Mouse (Mus musculus) embryonic stem cell, embryonic (primary cell): ENCODE measurements at regions not wholly inside any gene's neighbourhood (a gene's known extent, or its start where the extent isn't known, plus 50 kb on each side); places are given as distances from the start of the nearest gene placed in this dataset.

Experiments
- CTCF ChIA-PET, 4 experiments: fragments of 300-600 bp in 2 of 4; fragments of 350-600 bp in 2 of 4; sonication (Branson Sonifier 250); formaldehyde crosslinking; loops; one replicate each; lab custom pipeline; 2022; ENCODE audit warnings: inconsistent platforms in 2 of 4; lab: Charles Lee
- POLR2A ChIA-PET, 4 experiments: fragments of 300-600 bp in 2 of 4; fragments of 350-600 bp in 2 of 4; sonication (Branson Sonifier 250); formaldehyde crosslinking; loops; one replicate each; lab custom pipeline; 2022; ENCODE audit warnings: antibody characterized with exemption in 4 of 4, inconsistent platforms in 1 of 4; lab: Charles Lee

DNA sequence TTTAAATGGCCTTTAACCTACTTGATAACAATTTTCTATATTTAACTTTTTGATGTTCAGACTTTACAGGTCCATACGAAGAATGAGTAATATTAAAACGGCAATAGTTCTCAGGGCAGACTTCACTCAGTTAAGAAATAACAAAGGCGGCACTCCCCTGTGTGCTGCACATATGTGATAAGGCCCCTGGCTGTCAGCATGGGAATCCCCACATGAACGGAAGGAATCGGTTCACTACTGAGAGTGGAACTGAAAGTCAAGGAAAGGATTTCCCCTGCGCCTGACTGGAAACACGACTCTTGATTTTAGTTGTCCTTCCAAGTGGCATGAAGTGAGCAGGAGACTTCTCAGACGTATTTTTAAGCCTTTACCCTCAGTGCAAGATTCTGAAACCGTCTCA lies 210.5 kb upstream of the Klf14 start:
- POLR2A ChIA-PET: no interaction called here
- CTCF ChIA-PET: no interaction called here

GRCm38 (mm10) chr6:31169868-31170600 lies 211.2 kb upstream of the Klf14 start:
- ChIA-PET CTCF (no interaction called here), POLR2A (no interaction called here)

DNA sequence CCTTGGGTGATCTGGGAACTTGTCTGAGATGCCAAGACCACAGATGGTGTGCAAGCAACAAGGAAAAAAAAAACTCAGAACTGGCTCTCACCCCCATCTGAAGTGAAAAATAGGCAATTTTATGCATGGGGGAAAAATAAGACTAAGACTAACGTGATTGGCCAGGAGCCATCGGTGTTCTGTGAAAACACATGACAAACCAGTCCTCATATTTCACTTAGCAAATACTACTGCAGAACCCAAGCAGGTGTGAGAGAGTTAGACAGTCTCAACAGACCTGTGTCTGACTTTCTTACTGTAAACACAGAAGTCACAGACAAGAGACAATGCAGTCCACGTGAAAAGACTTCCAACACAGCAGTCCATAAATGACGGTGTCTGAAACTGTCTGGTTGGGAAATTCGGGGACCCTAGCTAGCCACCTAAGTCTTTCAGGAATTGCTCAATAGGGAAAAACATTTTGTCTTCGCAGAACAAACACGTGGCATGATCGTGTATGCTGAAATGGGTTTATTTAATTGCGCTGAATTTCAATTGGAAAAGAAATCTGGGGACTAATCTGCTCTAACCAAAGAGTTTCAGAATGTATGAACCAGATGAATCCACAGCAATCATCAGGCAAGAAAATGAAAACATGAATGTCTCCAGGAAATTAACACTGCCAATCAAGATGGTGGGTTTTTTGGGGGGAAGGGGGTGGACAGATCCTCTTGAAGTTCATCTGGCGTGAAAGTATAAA lies 213.1 kb upstream of the Klf14 start:
- ChIA-PET CTCF (no interaction called here), POLR2A (no interaction called here)

DNA sequence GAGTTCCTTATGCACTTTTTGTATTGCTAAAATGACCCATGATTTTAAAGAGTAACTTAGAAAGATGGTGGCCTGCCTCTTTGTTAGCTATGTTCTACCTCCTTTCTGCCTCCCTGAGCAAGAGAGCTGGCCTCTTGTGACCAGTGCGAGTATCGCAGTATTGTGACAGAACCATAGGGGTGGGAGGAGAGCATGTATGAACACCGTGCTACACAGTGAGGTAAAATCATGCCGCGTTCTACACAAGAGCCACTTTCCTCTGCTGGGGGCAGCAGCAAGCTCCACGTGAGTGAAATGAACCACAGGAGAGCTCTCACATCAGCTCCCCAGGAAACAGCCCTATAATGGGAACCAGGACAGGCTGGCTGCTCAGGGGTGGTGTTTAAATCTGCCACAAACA lies 216.9 kb upstream of the Klf14 start:
- POLR2A ChIA-PET: interaction anchor here in 2 of 4 experiments (0.6 to 3.1 kb wide), 9 partner anchors 10 to 103 kb away, joined by 3 to 10 read pairs (median 3); no protein-coding TSS in a partner anchor

GRCm38 (mm10) chr6:31176368-31176767 lies 217.5 kb upstream of the Klf14 start:
- ChIA-PET POLR2A (interaction anchor here in 2 of 4 experiments (0.6 to 3.1 kb wide), 10 partner anchors 10 to 104 kb away, joined by 3 to 10 read pairs (median 3); no protein-coding TSS in a partner anchor), CTCF (interaction anchor here (0.6 to 2.2 kb wide), 26 partner anchors 12 to 352 kb away, joined by 3 to 11 read pairs (median 4); no protein-coding TSS in a partner anchor)

More for the DNA sequence above, 216.9 kb upstream of the Klf14 start:
- CTCF ChIA-PET: interaction anchor here (0.6 to 2.2 kb wide), 23 partner anchors 13 to 353 kb away, joined by 3 to 11 read pairs (median 4); no protein-coding TSS in a partner anchor

DNA sequence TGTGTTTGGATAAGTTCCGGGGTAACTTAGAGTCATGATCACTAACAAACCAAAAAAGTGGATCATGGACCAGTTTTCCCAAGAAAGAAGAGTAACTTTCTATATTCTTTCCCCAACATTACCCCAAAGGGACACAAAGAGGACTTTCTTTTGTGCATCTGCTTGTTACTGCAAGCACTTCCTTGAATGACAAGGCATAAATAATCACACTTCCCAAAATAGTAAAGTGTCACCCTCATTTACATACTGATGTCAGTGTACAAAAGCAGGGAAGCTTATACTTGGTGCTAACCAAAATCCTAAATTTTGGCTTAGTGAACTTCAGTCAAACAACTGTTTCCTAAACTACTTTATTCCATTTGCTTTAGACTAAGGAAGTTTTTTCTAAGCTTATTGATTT lies 218.0 kb upstream of the Klf14 start:
- ChIA-PET CTCF (interaction anchor here (0.6 to 2.2 kb wide), 13 partner anchors 12 to 101 kb away, joined by 3 to 11 read pairs (median 4); no protein-coding TSS in a partner anchor), POLR2A (interaction anchor here in 2 of 4 experiments (0.9 to 3.1 kb wide), 4 partner anchors 9 to 99 kb away, joined by 3 to 10 read pairs (median 4); no protein-coding TSS in a partner anchor)

DNA sequence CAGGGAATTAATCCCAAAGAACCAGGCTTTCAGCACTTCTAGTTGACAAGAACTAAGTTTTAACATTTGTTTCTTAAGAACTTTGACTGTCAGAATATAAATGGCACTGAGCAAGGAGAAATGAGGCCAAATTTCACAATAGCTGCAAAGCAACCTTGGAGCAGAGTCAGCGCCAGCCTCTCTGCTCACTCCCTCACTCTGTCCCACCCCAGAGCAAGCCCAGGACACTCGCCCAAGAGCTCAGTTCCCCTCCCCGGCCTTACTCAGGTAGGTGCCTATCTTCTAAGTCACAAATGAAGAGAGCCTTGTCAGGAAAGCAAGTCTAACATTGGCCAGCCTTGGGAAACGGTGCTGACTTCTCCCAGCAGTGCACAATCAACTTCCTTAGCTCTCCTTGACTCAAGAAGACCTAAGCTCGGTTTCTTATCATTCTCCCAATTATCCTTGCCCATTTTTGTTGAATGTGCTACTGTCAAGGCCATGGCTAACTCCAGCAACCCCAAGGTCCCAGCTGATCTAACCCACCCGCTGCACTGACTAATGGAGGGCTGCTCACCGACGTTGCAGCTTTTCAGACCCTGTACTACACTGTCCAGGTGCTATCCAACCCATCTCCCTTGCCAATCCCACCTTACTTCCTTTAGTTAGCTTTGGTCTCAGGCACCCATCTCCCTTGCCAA lies 219.5 kb upstream of the Klf14 start:
- ChIA-PET CTCF (interaction anchor here in 1 of 4 experiments (1.2 kb wide), 1 partner anchor 42 kb away, joined by 4 read pairs; no protein-coding TSS in a partner anchor), POLR2A (interaction anchor here in 2 of 4 experiments (0.9 to 1.3 kb wide), 3 partner anchors 26 to 140 kb away, joined by 3 to 4 read pairs (median 3); no protein-coding TSS in a partner anchor)

DNA sequence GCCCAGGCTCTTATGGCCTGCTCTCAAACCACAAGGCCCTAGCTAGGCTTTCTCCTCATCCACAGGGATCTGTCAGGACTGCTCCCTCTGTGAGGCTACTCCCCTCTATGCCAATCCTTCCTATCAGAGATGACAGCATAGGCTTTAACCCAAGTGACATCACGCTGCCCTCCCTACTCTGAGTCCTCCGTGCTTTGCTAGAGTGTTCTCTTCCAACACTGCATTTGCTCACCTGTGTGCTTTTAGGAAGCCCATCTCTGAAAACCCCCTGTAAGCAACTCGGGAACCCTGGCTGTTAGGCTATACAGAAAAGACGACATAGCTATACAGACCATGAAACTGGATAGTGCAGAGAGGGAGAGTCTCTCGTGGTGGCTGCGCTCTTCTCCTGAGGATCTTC lies 216.3 kb upstream of the Mkln1 start:
- CTCF ChIA-PET: no interaction called here
- POLR2A ChIA-PET: no interaction called here

DNA sequence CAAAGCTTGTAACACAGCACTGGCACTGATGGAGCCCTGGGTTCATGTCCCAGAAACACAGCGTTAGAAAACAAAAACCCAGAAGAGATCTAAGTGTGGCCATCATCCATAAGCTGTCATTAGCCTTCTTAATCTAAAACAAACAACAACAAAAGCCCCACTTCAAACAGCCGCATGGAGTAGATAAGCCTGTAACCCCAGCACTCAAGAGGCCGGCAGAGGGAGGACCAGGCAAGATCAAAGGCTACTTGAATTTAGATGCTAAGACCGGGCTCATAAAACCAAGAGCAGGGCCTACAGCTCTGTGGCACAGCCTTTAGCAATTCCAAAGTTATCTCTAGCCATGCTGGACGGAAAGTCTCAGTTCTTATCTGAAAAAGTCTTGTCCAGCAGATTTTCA lies 215.4 kb upstream of the Mkln1 start:
- ChIA-PET POLR2A (no interaction called here), CTCF (no interaction called here)

- CTCF ChIA-PET: interaction anchor here in 1 of 4 experiments (0.5 kb wide), 1 partner anchor 18 kb away, joined by 3 read pairs; no protein-coding TSS in a partner anchor
- POLR2A ChIA-PET: interaction anchor here in 1 of 4 experiments (1.0 kb wide), 1 partner anchor 206 kb away, joined by 3 read pairs; no protein-coding TSS in a partner anchor
These were observed 214.0 kb upstream of the Mkln1 start for GRCm38 (mm10) chr6:31184554-31184953.

DNA sequence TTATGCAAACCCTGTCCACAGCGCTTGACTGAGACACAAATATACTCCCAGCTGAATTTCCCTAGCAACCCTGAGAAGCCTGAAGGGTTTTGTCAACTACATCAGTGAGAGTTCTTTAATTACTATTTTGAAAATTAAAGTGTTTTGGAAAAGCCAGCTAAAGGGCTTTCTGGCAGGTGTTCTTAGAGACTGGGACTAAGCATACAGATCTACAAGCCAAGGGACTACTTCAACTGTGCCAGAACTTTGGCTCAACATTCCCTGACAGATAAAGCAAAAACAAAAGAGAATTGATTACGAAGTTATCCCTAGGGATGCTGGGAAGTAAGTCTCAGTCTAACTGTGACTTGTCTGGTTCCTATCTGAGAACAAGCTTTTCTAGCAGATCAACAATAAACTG lies 213.4 kb upstream of the Mkln1 start:
- CTCF ChIA-PET: no interaction called here

DNA sequence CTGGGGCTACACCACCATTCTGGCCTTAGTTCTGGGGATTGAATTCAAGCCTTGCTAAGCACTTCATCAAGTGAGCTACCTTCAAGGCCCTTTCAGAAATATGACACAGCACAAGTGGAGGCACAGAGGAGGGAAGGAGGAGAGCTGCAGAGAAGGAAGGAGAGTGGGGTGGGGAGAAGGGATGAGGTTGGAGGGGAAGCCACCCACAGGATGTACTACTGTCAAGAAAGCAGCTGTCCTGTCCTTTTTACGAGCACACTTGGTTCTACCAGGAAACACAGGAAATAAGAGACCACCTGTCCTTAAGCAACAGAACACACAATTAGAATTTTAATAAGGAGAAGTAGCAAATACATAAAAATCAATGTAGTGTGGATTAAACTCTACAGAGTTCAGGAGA lies 210.5 kb upstream of the Mkln1 start:
- ChIA-PET CTCF (interaction anchor here (0.6 to 2.6 kb wide), 5 partner anchors 10 to 130 kb away, joined by 3 to 10 read pairs (median 9); no protein-coding TSS in a partner anchor), POLR2A (interaction anchor here in 1 of 4 experiments (0.6 kb wide), 1 partner anchor 59 kb away, joined by 4 read pairs; no protein-coding TSS in a partner anchor)

More for the DNA sequence above, 213.4 kb upstream of the Mkln1 start:
- POLR2A ChIA-PET: interaction anchor here in 1 of 4 experiments (0.8 to 2.0 kb wide), 2 partner anchors 9 to 371 kb away, joined by 4 to 10 read pairs; no protein-coding TSS in a partner anchor

DNA sequence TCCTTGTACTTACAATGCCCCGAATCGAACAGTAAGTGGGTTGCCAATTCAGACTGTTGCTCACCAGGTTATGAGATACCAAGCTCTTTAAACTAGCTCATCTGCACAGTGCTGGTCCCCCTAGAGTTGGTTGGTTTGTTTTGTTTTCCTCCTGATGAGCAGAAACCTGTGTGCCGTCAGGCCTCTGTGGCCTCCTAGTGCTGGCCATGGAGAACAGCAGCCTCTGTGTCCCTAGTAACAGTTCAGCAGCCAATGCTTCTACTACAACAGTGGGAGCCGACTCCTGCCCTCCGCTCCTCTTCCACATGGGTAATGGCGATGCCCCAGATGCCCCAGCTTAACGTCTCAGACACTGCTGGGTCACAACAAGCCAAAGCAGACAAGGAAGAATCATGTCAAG lies 209.5 kb upstream of the Mkln1 start:
- POLR2A ChIA-PET: interaction anchor here in 3 of 4 experiments (0.6 to 1.6 kb wide), 8 partner anchors 9 to 611 kb away, joined by 3 to 5 read pairs (median 3); no protein-coding TSS in a partner anchor

GRCm38 (mm10) chr6:31190070-31190469 lies 208.5 kb upstream of the Mkln1 start:
- ChIA-PET CTCF (interaction anchor here in 3 of 4 experiments (0.6 to 2.6 kb wide), 9 partner anchors 10 to 843 kb away, joined by 3 to 10 read pairs (median 3); no protein-coding TSS in a partner anchor), POLR2A (interaction anchor here in 1 of 4 experiments (1.4 to 1.6 kb wide), 2 partner anchors 8 to 128 kb away, joined by 3 to 4 read pairs; no protein-coding TSS in a partner anchor)

More for the DNA sequence above, 209.5 kb upstream of the Mkln1 start:
- CTCF ChIA-PET: interaction anchor here (0.6 to 2.6 kb wide), 13 partner anchors 9 to 337 kb away, joined by 3 to 10 read pairs (median 3); no protein-coding TSS in a partner anchor

- CTCF ChIA-PET: interaction anchor here in 3 of 4 experiments (0.6 to 1.4 kb wide), 8 partner anchors 10 to 844 kb away, joined by 3 to 6 read pairs (median 3); no protein-coding TSS in a partner anchor
These were observed 207.7 kb upstream of the Mkln1 start for GRCm38 (mm10) chr6:31190628-31191373.

GRCm38 (mm10) chr6:31191577-31191976 lies 207.0 kb upstream of the Mkln1 start:
- CTCF ChIA-PET: interaction anchor here in 2 of 4 experiments (0.7 to 1.4 kb wide), 4 partner anchors 11 to 127 kb away, joined by 3 read pairs; no protein-coding TSS in a partner anchor
- POLR2A ChIA-PET: no interaction called here

More at GRCm38 (mm10) chr6:31190628-31191373, 207.7 kb upstream of the Mkln1 start:
- POLR2A ChIA-PET: no interaction called here

DNA sequence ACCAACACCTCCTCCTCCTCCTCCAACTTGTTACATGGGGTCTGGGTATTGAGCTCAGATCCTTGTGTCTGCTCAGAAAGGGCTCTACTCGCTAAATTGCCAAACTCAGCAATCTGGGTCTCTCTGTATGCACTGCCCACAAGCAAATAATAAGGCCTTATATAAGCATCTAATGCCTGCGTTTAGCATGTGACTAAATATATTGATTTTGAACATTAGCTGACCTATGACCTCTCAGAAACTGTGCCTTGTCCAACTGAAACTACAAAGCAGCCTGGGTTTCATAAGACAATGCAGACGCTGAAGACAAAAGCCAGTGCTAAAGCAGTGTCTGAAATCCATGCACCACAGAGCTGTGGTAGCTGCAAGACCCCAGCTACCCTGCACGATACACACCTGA lies 206.3 kb upstream of the Mkln1 start:
- CTCF ChIA-PET: interaction anchor here in 3 of 4 experiments (0.6 to 1.4 kb wide), 5 partner anchors 10 to 265 kb away, joined by 3 to 12 read pairs (median 3); no protein-coding TSS in a partner anchor
- POLR2A ChIA-PET: interaction anchor here in 1 of 4 experiments (0.6 kb wide), 1 partner anchor 307 kb away, joined by 8 read pairs; no protein-coding TSS in a partner anchor
